Mouse (Mus musculus) testis, adult 2 months (tissue): Measurements from ENCODE around the gene Plcb3.

Experiments
- CTCF ChIP-seq: fragments of 200-500 bp; IDR thresholded peaks from 2 replicates; pipeline ENCODE4 v1.5.1; 2012; ENCODE audit warnings: low read depth, mild to moderate bottlenecking, inconsistent platforms, low read length, moderate library complexity; ENCODE audit not compliant: control insufficient read depth, insufficient read depth, insufficient replicate concordance
- POLR2A ChIP-seq: fragments of 200-500 bp; IDR thresholded peaks from 2 replicates; pipeline ENCODE4 v1.6.1; 2012; ENCODE audit warnings: low read depth, mild to moderate bottlenecking, inconsistent platforms, low read length, moderate library complexity; ENCODE audit not compliant: control insufficient read depth

- TF ChIP-seq CTCF (no peak), POLR2A (no peak)
These were observed 42.7 kb downstream of the Plcb3 start for GRCm38 (mm10) chr19:6933436-6934194.
